8 mouse cellular contexts compared by ENCODE assay signal in genomic region chr17:24488662-24489264, GRCm38 (mm10). TPM values are rescaled to one million over a fixed set of nuclear protein-coding genes. Genes with fewer than 3 reads are reported as not detected.
A peak's percentile ranks its signal among the peaks of the same experiment; 100 is the strongest.
DNase-seq lines count a peak whose midpoint lies in the region; ATAC-seq and TF ChIP-seq lines count a peak whose summit lies in the region.

No protein-coding gene starts in this region.

- H3K36me3 ChIP-seq in forebrain, embryonic 10.5 days (replicated peaks), result no peaks in the 10 kb centered on the region
- H3K36me3 ChIP-seq in megakaryocyte, embryonic 14.5 days (replicated peaks; ENCODE audit: low read length), result no peaks in the 10 kb centered on the region
- H3K36me3 ChIP-seq in stomach, postnatal 0 days (ENCODE audit: control insufficient read depth, insufficient read depth, low read length), result no peaks in the 10 kb centered on the region

- H3K4me3 ChIP-seq in lung, adult 2 months (replicated peaks; ENCODE audit: extremely low read depth, low read depth, low read length), result peak overlapping the region; percentile 56
- H3K4me3 ChIP-seq in forebrain, embryonic 10.5 days, result peak overlapping the region; percentile 90
- H3K4me3 ChIP-seq in megakaryocyte, embryonic 14.5 days (replicated peaks), result peak overlapping the region; percentile 91
- peak overlapping the region; percentile 59 for H3K4me3 ChIP-seq in stomach, postnatal 0 days (ENCODE audit: low read depth, low read length)

- H3K4me1 ChIP-seq in lung, adult 2 months (ENCODE audit: control insufficient read depth, insufficient read depth, low read length), result no peaks in the 10 kb centered on the region
- peaks cover 44% of the 10 kb centered on the region for H3K4me1 ChIP-seq in forebrain, embryonic 10.5 days
- H3K4me1 ChIP-seq in megakaryocyte, embryonic 14.5 days, result peaks cover 42% of the 10 kb centered on the region
- H3K4me1 ChIP-seq in stomach, postnatal 0 days (replicated peaks; ENCODE audit: control insufficient read depth, insufficient read depth), result no peaks in the 10 kb centered on the region; the same call in 1 of the 2 replicates

- under 1% methylated on average over 71 of the region's 81 CpGs for WGBS in lung, adult 2 months
- WGBS in forebrain, embryonic 10.5 days, result under 1% methylated on average over 73 of the region's 81 CpGs
- WGBS in stomach, postnatal 0 days, result under 1% methylated on average over 43 of the region's 81 CpGs

- H3K4me2 ChIP-seq in stomach, postnatal 0 days (replicated peaks; ENCODE audit: low read depth), result peak overlapping the region; percentile 93

- H3K27me3 ChIP-seq in forebrain, embryonic 10.5 days (ENCODE audit: poor library complexity, severe bottlenecking), result peaks cover 47% of the 10 kb centered on the region
- H3K27me3 ChIP-seq in megakaryocyte, embryonic 14.5 days (replicated peaks), result peaks cover 74% of the 10 kb centered on the region
- H3K27me3 ChIP-seq in stomach, postnatal 0 days (ENCODE audit: control insufficient read depth, insufficient read depth, low read length), result no peaks in the 10 kb centered on the region

- no peak for TF ChIP-seq POLR2A in lung, adult 2 months (IDR thresholded peaks at IDR 0.05; ENCODE audit: borderline replicate concordance, extremely low read depth, low read depth, low read length)

- peak overlapping the region; percentile 67 for H3K9ac ChIP-seq in stomach, postnatal 0 days (ENCODE audit: low read length)

- peak; percentile 35 for ATAC-seq in inflammation-experienced regulatory T-cells, adult 6 months
- peak; percentile 59 for ATAC-seq in stomach, postnatal 0 days (ENCODE audit: low FRiP score, low TSS enrichment)

- H3K9me3 ChIP-seq in forebrain, embryonic 10.5 days, result no peaks in the 10 kb centered on the region
- no peaks in the 10 kb centered on the region; the same call in 1 of the 2 replicates for H3K9me3 ChIP-seq in megakaryocyte, embryonic 14.5 days
- H3K9me3 ChIP-seq in stomach, postnatal 0 days (ENCODE audit: control insufficient read depth, low read length), result no peaks in the 10 kb centered on the region

- no peak for TF ChIP-seq EP300 in stomach, postnatal 0 days (optimal IDR thresholded peaks at IDR 0.05)

- DNase-seq in lung, adult 2 months, result peak; percentile 21
- no peak for DNase-seq in lung, postnatal 25 days (ENCODE audit: low spot score)
- peak; percentile 69 for DNase-seq in brain, adult 2 months (ENCODE audit: low read depth, low spot score)
- DNase-seq in forebrain, embryonic 10.5 days (ENCODE audit: extremely low spot score, low spot score), result peak; percentile 68
- no peak for DNase-seq in stomach, postnatal 0 days (ENCODE audit: low spot score)
- DNase-seq in gastrocnemius, adult 18-20 months (ENCODE audit: low spot score), result no peak

- peak overlapping the region; percentile 89 for H3K27ac ChIP-seq in forebrain, embryonic 10.5 days
- H3K27ac ChIP-seq in stomach, postnatal 0 days (replicated peaks), result no peak overlapping the region

- no peak for TF ChIP-seq CTCF in lung, adult 2 months (IDR thresholded peaks at IDR 0.05; ENCODE audit: insufficient read depth, low read length)
- no peak for TF ChIP-seq CTCF in stomach, postnatal 0 days (IDR thresholded peaks at IDR 0.05; ENCODE audit: low read depth)

RNA-seq across cellular contexts. Expression of gene Caskin1, which starts 0.4 kb away (rescaled TPM):
- polyA plus RNA-seq in lung, adult 2 months (2012; rRNA removed), result 1.7 and 2.1 TPM in 2 replicates
- polyA plus RNA-seq in forebrain, embryonic 10.5 days (2016; fragmentation: Nextera tagmentation; extraction: Ambion mirVana), result 3.8 and 4.3 TPM in 2 replicates
- under 1 TPM in 2 of 3 experiments, not detected in 1; 0.16 to 0.23 TPM for polyA plus RNA-seq in inflammation-experienced regulatory T-cells, adult 6 months (2017; shearing (Covaris generic))
- polyA plus RNA-seq in megakaryocyte, embryonic 14.5 days (2012; ENCODE audit: insufficient read depth, low replicate concordance), result not detected in 2 replicates
- 0.84 and 1.3 TPM in 2 replicates for polyA plus RNA-seq in stomach, postnatal 0 days (2015; fragmentation: Nextera tagmentation; extraction: Ambion mirVana)
- under 1 TPM; 0.09 to 0.17 TPM for total RNA-seq in gastrocnemius, adult 18-20 months (2021)

RNA-seq across cellular contexts. Expression of gene Mlst8, which starts 9.9 kb away (rescaled TPM):
- polyA plus RNA-seq in lung, adult 2 months (2012; rRNA removed), result 27.5 and 43.2 TPM in 2 replicates
- 36.8 and 40.0 TPM in 2 replicates for polyA plus RNA-seq in forebrain, embryonic 10.5 days (2016; fragmentation: Nextera tagmentation; extraction: Ambion mirVana)
- polyA plus RNA-seq in inflammation-experienced regulatory T-cells, adult 6 months (2017; shearing (Covaris generic)), result 10 to 100 TPM; 14.0 to 14.9 (median 14.5) TPM
- 2.3 and 3.7 TPM in 2 replicates for polyA plus RNA-seq in megakaryocyte, embryonic 14.5 days (2012; ENCODE audit: insufficient read depth, low replicate concordance)
- polyA plus RNA-seq in stomach, postnatal 0 days (2015; fragmentation: Nextera tagmentation; extraction: Ambion mirVana), result 12.4 and 13.4 TPM in 2 replicates
- 10 to 100 TPM in 1 of 2 experiments, 1 to 10 TPM in 1; 9.9 to 11.1 TPM for total RNA-seq in gastrocnemius, adult 18-20 months (2021)

RNA-seq across cellular contexts. Expression of gene Bricd5, which starts 15.1 kb away (rescaled TPM):
- 0.15 and 0.43 TPM in 2 replicates for polyA plus RNA-seq in lung, adult 2 months (2012; rRNA removed)
- 0.23 and 0.25 TPM in 2 replicates for polyA plus RNA-seq in forebrain, embryonic 10.5 days (2016; fragmentation: Nextera tagmentation; extraction: Ambion mirVana)
- polyA plus RNA-seq in inflammation-experienced regulatory T-cells, adult 6 months (2017; shearing (Covaris generic)), result not detected
- not detected in 2 replicates for polyA plus RNA-seq in megakaryocyte, embryonic 14.5 days (2012; ENCODE audit: insufficient read depth, low replicate concordance)
- 0.13 TPM in 1 of 2 replicates, not detected in the other for polyA plus RNA-seq in stomach, postnatal 0 days (2015; fragmentation: Nextera tagmentation; extraction: Ambion mirVana)
- under 1 TPM in 1 of 2 experiments, not detected in 1; 0.31 TPM for total RNA-seq in gastrocnemius, adult 18-20 months (2021)

RNA-seq across cellular contexts. Expression of gene Pgp, which starts 18.6 kb away (rescaled TPM):
- 39.5 and 46.2 TPM in 2 replicates for polyA plus RNA-seq in lung, adult 2 months (2012; rRNA removed)
- polyA plus RNA-seq in forebrain, embryonic 10.5 days (2016; fragmentation: Nextera tagmentation; extraction: Ambion mirVana), result 79.7 and 85.3 TPM in 2 replicates
- polyA plus RNA-seq in inflammation-experienced regulatory T-cells, adult 6 months (2017; shearing (Covaris generic)), result 1 to 10 TPM; 3.5 to 6.9 (median 4.6) TPM
- 48.8 and 102 TPM in 2 replicates for polyA plus RNA-seq in megakaryocyte, embryonic 14.5 days (2012; ENCODE audit: insufficient read depth, low replicate concordance)
- polyA plus RNA-seq in stomach, postnatal 0 days (2015; fragmentation: Nextera tagmentation; extraction: Ambion mirVana), result 45.4 and 48.9 TPM in 2 replicates
- total RNA-seq in gastrocnemius, adult 18-20 months (2021), result 10 to 100 TPM; 47.6 to 52.1 TPM

RNA-seq across cellular contexts. Expression of gene E4f1, which starts 18.6 kb away (rescaled TPM):
- 85.9 and 90.1 TPM in 2 replicates for polyA plus RNA-seq in lung, adult 2 months (2012; rRNA removed)
- polyA plus RNA-seq in forebrain, embryonic 10.5 days (2016; fragmentation: Nextera tagmentation; extraction: Ambion mirVana), result 32.7 and 35.2 TPM in 2 replicates
- polyA plus RNA-seq in inflammation-experienced regulatory T-cells, adult 6 months (2017; shearing (Covaris generic)), result 10 to 100 TPM; 22.1 to 49.8 (median 23.6) TPM
- 9.7 and 18.7 TPM in 2 replicates for polyA plus RNA-seq in megakaryocyte, embryonic 14.5 days (2012; ENCODE audit: insufficient read depth, low replicate concordance)
- 12.0 and 12.5 TPM in 2 replicates for polyA plus RNA-seq in stomach, postnatal 0 days (2015; fragmentation: Nextera tagmentation; extraction: Ambion mirVana)
- total RNA-seq in gastrocnemius, adult 18-20 months (2021), result 10 to 100 TPM; 10.8 TPM

Comparison
In these comparisons a context has a peak if more than half of its experiments do, and no peak if none do; other contexts are left out.
1. DNase-seq: peak in lung, adult 2 months (single experiment), brain, adult 2 months (single experiment) and forebrain, embryonic 10.5 days (single experiment); none in lung, postnatal 25 days (single experiment), stomach, postnatal 0 days (single experiment) and gastrocnemius, adult 18-20 months (single experiment).
2. Peak in every context shown above with its lines, with median percentiles within 50 percentile points of each other: H3K4me3 ChIP-seq.